Mouse (Mus musculus) kidney, postnatal 36 days (tissue): ENCODE results near the gene Hist1h2ae.
A peak's percentile ranks its signal among the peaks of the same experiment; 100 is the strongest.
"Not testable (repeated sequence)": the region's sequence is repeated elsewhere in the genome, so short reads cannot be mapped to it uniquely, and the experiment has no call there.

Source experiments
- DNase-seq, 2 experiments: peaks; one replicate each; pipeline ENCODE4 v3.0.0; 2021 to 2022; ENCODE audit warnings: mixed read lengths in 2 of 2

Hist1h2ae gene

GRCm38 (mm10) chr13:23583387-23584068 is 12.5 kb upstream of the Hist1h2ae start:
- no peak for DNase-seq

GRCm38 (mm10) chr13:23582219-23583056 is 11.4 kb upstream of the Hist1h2ae start:
- DNase-seq = no peak

- peak; percentile 93 to 98 for DNase-seq
These were observed 10.6 kb upstream of the Hist1h2ae start, which contains the start of gene Hist1h4d for GRCm38 (mm10) chr13:23581408-23582218. Gene Hist1h4d, plus strand, starts transcription at chr13:23581598.

GRCm38 (mm10) chr13:23577835-23578234 is 6.8 kb upstream of the Hist1h2ae start:
- DNase-seq = no peak

- DNase-seq = no peak
These were observed 6.1 kb upstream of the Hist1h2ae start for GRCm38 (mm10) chr13:23576906-23577639.

- no peak for DNase-seq
These were observed 5.4 kb upstream of the Hist1h2ae start for GRCm38 (mm10) chr13:23576351-23576881.

GRCm38 (mm10) chr13:23575864-23576313 is 4.9 kb upstream of the Hist1h2ae start:
- DNase-seq = not testable (repeated sequence)

GRCm38 (mm10) chr13:23575271-23575851 is 4.3 kb upstream of the Hist1h2ae start, which contains the start of gene Hist1h3d:
Gene Hist1h3d, plus strand, starts transcription at chr13:23575763.
- DNase-seq = peak in 1 of 2 experiments; percentile 42

- DNase-seq = not testable (repeated sequence)
These were observed 3.6 kb upstream of the Hist1h2ae start for GRCm38 (mm10) chr13:23574546-23575170.

GRCm38 (mm10) chr13:23573898-23574524 is 3.0 kb upstream of the Hist1h2ae start, which contains the start of the genes Hist1h2bf and Hist1h2ad:
Gene Hist1h2bf, minus strand, starts transcription at chr13:23574196.
Gene Hist1h2ad, plus strand, starts transcription at chr13:23574381.
- DNase-seq = peak; percentile 82 to 90

GRCm38 (mm10) chr13:23573034-23573897 is 2.2 kb upstream of the Hist1h2ae start:
- not testable (repeated sequence) for DNase-seq

GRCm38 (mm10) chr13:23572218-23573033 is 1.4 kb upstream of the Hist1h2ae start:
- no peak for DNase-seq

- DNase-seq = not testable (repeated sequence)
These were observed 641 bp upstream of the Hist1h2ae start for GRCm38 (mm10) chr13:23571504-23572217.

- not testable (repeated sequence) for DNase-seq
These were observed 579 bp downstream of the Hist1h2ae start for GRCm38 (mm10) chr13:23570261-23571021.

GRCm38 (mm10) chr13:23564482-23564881 is 6.5 kb downstream of the Hist1h2ae start:
- DNase-seq = no peak

- peak; percentile 36 to 53 for DNase-seq
These were observed 8.1 kb downstream of the Hist1h2ae start for GRCm38 (mm10) chr13:23562699-23563462.
